Mouse (Mus musculus) frontal cortex, adult 2 months (tissue): ENCODE data around the gene Eif3k. TPM values are rescaled to one million over a fixed set of nuclear protein-coding genes. Genes with fewer than 3 reads are reported as not detected.

ENCODE experiments used
- DNase-seq, 2 experiments: peaks; one replicate each; pipeline ENCODE4 v3.0.0; 2022; ENCODE audit warnings: low spot score in 1 of 2; ENCODE audit errors: extremely low spot score in 1 of 2
- polyA plus RNA-seq: library from polyadenylated mRNA; depleted of rRNA; stranded (reverse); fragments of >200 nt; gene quantifications from 2 replicates; pipeline ENCODE4 v1.2.3, GENCODE M21; 2012; rRNA removed

Gene Eif3k
- 311 and 352 TPM in 2 replicates for polyA plus RNA-seq

GRCm38 (mm10) chr7:28981651-28982273 is at the start of gene Eif3k, which contains the start of gene Map4k1:
Gene Eif3k, minus strand, starts transcription at chr7:28981864.
Gene Map4k1, plus strand, starts transcription at chr7:28982050.
- peak; percentile 98 to 99 for DNase-seq

GRCm38 (mm10) chr7:29029690-29030656 is 48.3 kb upstream of the Eif3k start:
- DNase-seq: no peak

GRCm38 (mm10) chr7:29028761-29029160 is 47.1 kb upstream of the Eif3k start:
- DNase-seq: no peak

- DNase-seq: no peak
These were observed 45.1 kb upstream of the Eif3k start for GRCm38 (mm10) chr7:29026811-29027210.

- peak in 1 of 2 experiments; percentile 56 for DNase-seq
These were observed 44.5 kb upstream of the Eif3k start for GRCm38 (mm10) chr7:29026195-29026594.

GRCm38 (mm10) chr7:29025566-29025965 is 43.9 kb upstream of the Eif3k start:
- no peak for DNase-seq

GRCm38 (mm10) chr7:29023514-29023913 is 41.9 kb upstream of the Eif3k start:
- no peak for DNase-seq

GRCm38 (mm10) chr7:29022479-29022878 is 40.8 kb upstream of the Eif3k start:
- peak in 1 of 2 experiments; percentile 32 for DNase-seq

- no peak for DNase-seq
These were observed 38.0 kb upstream of the Eif3k start for GRCm38 (mm10) chr7:29019447-29020220.

GRCm38 (mm10) chr7:29017222-29017621 is 35.6 kb upstream of the Eif3k start:
- no peak for DNase-seq

- DNase-seq: no peak
These were observed 34.8 kb upstream of the Eif3k start for GRCm38 (mm10) chr7:29016440-29016839.

- DNase-seq: no peak
These were observed 33.3 kb upstream of the Eif3k start for GRCm38 (mm10) chr7:29014984-29015383.

GRCm38 (mm10) chr7:29008714-29009113 is 27.1 kb upstream of the Eif3k start:
- DNase-seq: no peak

GRCm38 (mm10) chr7:29008171-29008570 is 26.5 kb upstream of the Eif3k start:
- no peak for DNase-seq

- peak in 1 of 2 experiments; percentile 20 for DNase-seq
These were observed 25.8 kb upstream of the Eif3k start for GRCm38 (mm10) chr7:29007224-29008101.

GRCm38 (mm10) chr7:29000651-29001605 is 19.3 kb upstream of the Eif3k start:
- peak in 1 of 2 experiments; percentile 31 for DNase-seq

GRCm38 (mm10) chr7:28993402-28993801 is 11.7 kb upstream of the Eif3k start:
- DNase-seq: no peak

GRCm38 (mm10) chr7:28992997-28993396 is 11.3 kb upstream of the Eif3k start:
- DNase-seq: no peak

GRCm38 (mm10) chr7:28991616-28992015 is 10.0 kb upstream of the Eif3k start:
- DNase-seq: no peak
